Mouse (Mus musculus): ENCODE data around the gene Obp2a.

GRCm38 (mm10) chr2:25676486-25676885 lies 23.4 kb upstream of the Obp2a start, which contains the start of gene Lcn6:
- TF ChIP-seq MAFK (IDR thresholded peaks at IDR 0.05; ENCODE audit: insufficient read depth, low read depth, low read length) (no peak), ZNF384 (IDR thresholded peaks at IDR 0.05; ENCODE audit: low read depth, low read length) (no peak)

All from ES-E14 (cell line).